Mouse (Mus musculus): ENCODE data around the gene Pex11b. TPM values are rescaled to one million over a fixed set of nuclear protein-coding genes. Genes with fewer than 3 reads are reported as not detected.

Gene Pex11b
- 23.0 TPM for polyA plus RNA-seq (2014; fragmentation: Illumina TruSeq; extraction: RNeasy Lipid Tissue Mini Kit (QIAGEN cat#74804); ENCODE audit: insufficient read depth, low read depth, low replicate concordance)

DNA sequence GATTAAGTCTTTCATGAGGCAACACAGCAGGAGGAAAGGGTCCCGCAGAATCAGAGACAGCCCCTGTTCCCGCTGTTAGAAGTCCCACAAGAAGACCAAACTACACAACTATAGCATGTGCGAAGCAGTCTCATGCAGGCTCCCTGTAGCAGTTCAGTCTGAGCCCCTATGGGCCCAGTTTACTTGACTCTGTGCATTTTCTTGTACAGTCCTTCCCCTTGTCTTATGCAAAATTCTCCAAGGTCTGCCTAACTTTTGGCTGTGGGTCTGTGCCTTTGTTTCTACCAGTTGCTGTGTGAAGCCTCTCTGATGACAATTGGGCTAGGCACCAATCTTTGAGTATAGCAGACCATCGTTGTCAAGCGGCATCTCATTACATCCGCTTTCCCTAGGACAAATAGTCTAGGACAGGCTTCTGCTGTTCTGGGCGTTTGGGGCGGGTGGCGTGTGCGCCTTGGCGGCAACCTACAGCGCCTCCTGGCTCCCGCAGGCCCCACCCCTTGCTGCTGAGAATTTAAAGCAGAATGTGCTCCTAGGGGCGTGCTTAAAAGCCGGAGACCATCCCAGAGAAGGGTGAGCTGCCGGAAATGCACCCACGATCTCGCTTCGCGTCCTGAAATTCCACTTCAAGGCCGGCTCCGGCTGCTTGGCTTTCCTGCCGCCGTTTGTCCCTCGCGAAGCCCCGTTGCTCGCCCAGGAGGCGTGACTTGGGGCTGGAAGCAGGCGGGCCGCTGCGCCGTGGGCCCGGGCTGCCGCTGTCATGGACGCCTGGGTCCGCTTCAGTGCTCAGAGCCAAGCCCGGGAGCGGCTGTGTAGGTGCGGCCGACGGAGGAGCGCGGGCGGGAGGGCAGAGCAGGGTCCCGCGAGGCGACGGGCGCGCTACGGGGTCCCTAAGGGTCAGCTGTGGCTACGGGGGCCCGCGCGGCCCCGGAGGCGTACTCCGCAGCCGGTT is at the start of gene Pex11b, which contains the start of gene Gm42957:
Gene Pex11b (plus strand): TSS at position 449 of the 952 bp plus-strand sequence.
Gene Gm42957 (plus strand): TSS at position 547 of the 952 bp plus-strand sequence.

DNA sequence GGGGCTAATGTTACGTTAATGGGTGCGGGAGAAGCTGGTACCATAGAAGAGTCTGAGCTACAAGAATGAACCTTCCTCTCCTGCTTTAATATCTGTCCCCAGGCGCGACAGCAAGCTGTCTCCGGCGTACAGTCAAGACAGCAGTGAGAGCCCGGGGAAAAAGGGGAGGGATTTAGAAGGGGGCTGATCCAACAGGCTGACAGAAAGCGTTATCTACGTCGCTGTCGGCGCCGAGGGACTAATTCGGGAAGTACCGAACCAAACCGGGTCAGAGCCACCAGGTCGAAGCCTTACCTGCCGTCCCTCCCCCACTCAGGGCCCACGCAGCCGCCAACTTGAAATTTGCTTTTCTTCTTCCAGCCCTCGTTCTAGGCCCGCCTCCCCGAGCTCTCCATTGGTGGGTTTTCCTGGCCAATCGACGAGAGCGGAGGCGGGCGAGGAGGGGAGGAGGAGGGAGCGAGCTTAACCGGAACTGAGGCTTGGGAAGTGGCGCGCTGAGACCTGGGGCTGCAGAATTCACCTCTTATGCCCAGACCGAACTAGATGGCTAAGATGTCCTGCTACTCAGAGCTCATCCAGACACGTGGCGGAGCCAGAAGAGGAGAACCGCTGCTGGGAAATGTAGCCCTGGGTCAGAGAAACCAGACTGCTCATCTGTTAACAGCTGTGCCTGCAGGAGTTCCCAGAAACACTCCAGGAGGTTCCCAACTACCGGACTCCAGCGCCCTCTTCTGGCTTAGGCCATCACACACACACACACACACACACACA is 41.2 kb upstream of the Pex11b start, which contains the start of gene Polr3gl:
Gene Polr3gl (minus strand): TSS at position 392 of the 771 bp plus-strand sequence.

DNA sequence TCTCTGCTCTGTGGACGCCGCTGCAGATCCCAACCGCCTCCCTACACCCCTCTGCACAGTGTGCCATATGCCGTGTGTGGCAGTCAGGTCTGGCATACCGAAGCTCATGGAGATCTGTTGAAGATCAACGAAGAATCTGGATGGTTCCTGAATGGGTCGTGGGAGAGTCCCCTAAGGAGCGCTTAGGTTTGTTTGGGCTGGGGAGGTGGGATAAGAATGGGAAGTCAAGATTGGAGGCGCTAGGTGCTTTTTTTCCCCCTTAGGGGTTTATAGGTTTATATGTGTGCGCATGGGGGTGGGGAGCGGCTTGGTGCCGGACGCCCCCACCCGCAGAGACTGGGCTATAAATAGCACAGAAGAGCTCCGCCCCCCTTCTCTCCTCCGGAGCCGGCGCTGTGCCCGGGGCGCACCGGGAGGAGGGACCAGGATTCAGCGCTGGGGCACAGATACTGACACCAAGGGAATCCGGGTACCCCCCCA is 38.9 kb upstream of the Pex11b start, which contains the start of gene Ankrd34a:
Gene Ankrd34a (plus strand): TSS at position 409 of the 480 bp plus-strand sequence.

DNA sequence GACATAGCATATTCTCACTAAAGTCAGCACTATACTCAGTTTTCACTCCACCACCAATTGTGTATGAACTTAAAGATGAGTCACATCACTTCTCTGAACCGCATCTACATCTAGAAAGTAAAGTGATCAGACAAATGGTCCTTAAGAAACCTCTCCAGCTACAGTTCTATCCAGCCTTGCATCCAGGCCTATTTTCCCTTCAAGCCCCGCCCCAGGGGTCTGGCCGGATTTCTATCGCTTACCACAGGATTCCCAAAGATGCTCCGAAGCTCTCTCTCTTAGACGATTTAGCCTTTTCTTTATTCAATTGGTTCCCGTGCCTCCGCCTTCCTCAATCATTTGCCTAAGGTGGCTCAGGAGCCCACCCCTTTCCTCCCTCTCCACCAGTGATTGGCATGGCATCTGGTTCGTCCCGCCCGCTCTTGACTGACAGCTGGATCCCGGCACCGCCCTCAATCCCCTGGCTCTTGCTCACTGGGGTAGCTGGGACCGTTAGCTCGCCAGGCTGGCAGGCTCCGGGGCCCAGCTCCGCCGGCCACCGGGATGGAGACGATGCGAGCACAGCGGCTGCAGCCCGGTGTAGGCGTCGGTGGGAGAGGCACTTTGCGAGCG is 34.4 kb upstream of the Pex11b start, which contains the start of gene Lix1l:
Gene Lix1l (plus strand): TSS at position 511 of the 612 bp plus-strand sequence.

GRCm38 (mm10) chr3:96629729-96630600 is 5.2 kb upstream of the Pex11b start, which contains the start of gene Rbm8a:
Rbm8a (plus strand) TSS chr3:96629933.

GRCm38 (mm10) chr3:96645018-96645649 is 10.0 kb downstream of the Pex11b start, which contains the start of gene Itga10:
Itga10 (plus strand) TSS chr3:96645584.

DNA sequence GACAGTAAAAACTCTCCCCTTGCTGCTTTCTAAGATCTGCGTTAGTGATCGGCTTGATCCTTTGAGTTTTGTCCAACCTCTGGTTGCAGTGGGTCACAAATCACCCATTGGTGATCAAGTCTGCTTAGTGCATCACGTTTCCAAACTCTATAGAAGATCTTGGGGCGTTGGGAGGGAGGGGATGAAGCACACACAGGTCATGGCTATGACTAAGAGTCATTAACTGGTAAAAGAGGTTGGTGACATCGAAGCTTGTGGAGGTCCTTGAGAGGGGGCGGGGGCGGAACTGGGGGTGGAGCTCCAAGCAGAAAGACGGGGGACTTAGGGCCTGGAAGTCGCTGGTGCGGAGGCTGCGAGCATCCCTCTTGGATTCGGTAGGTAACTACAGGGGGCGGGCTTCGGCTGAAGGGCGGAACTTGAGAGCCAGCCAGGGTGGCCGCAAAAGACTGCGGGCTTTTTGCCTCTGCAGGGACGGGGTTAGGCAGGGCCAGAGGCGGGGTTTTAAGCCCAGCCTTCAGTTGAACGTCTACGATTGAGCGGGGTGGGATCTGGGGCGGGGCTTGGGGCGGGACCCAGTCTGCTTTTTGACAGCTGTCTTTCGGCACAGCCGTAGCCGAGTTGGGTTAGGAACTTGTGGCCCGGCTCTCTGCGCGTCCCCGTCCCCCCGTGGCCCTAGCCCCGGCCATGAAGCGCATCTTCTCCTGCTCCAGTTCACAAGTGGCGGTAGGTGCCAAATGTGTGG is 34.7 kb downstream of the Pex11b start, which contains the start of gene Ankrd35:
Gene Ankrd35 (plus strand): TSS at position 405 of the 742 bp plus-strand sequence.

Other genes with a start within 250 kb of the Pex11b start
- gene BC107364, start 183.1 kb upstream of the Pex11b start, polyA plus RNA-seq (2014; fragmentation: Illumina TruSeq; extraction: RNeasy Lipid Tissue Mini Kit (QIAGEN cat#74804); ENCODE audit: insufficient read depth, low read depth, low replicate concordance): not detected
- gene Hfe2, start 110.2 kb upstream of the Pex11b start, polyA plus RNA-seq (2014; fragmentation: Illumina TruSeq; extraction: RNeasy Lipid Tissue Mini Kit (QIAGEN cat#74804); ENCODE audit: insufficient read depth, low read depth, low replicate concordance): 2.5 TPM
- gene Txnip, start 77.4 kb upstream of the Pex11b start, polyA plus RNA-seq (2014; fragmentation: Illumina TruSeq; extraction: RNeasy Lipid Tissue Mini Kit (QIAGEN cat#74804); ENCODE audit: insufficient read depth, low read depth, low replicate concordance): 694 TPM
- 0.93 TPM for gene Gm16253, start 58.4 kb upstream of the Pex11b start, polyA plus RNA-seq (2014; fragmentation: Illumina TruSeq; extraction: RNeasy Lipid Tissue Mini Kit (QIAGEN cat#74804); ENCODE audit: insufficient read depth, low read depth, low replicate concordance)
- 42.5 TPM for gene Polr3gl, start 41.2 kb upstream of the Pex11b start, polyA plus RNA-seq (2014; fragmentation: Illumina TruSeq; extraction: RNeasy Lipid Tissue Mini Kit (QIAGEN cat#74804); ENCODE audit: insufficient read depth, low read depth, low replicate concordance)
- not detected for gene Ankrd34a, start 38.7 kb upstream of the Pex11b start, polyA plus RNA-seq (2014; fragmentation: Illumina TruSeq; extraction: RNeasy Lipid Tissue Mini Kit (QIAGEN cat#74804); ENCODE audit: insufficient read depth, low read depth, low replicate concordance)
- gene Lix1l, start 34.2 kb upstream of the Pex11b start, polyA plus RNA-seq (2014; fragmentation: Illumina TruSeq; extraction: RNeasy Lipid Tissue Mini Kit (QIAGEN cat#74804); ENCODE audit: insufficient read depth, low read depth, low replicate concordance): 23.9 TPM
- 73.2 TPM for gene Rbm8a, start 5.4 kb upstream of the Pex11b start, polyA plus RNA-seq (2014; fragmentation: Illumina TruSeq; extraction: RNeasy Lipid Tissue Mini Kit (QIAGEN cat#74804); ENCODE audit: insufficient read depth, low read depth, low replicate concordance)
- not detected for gene Gm42957, start 98 bp downstream of the Pex11b start, polyA plus RNA-seq (2014; fragmentation: Illumina TruSeq; extraction: RNeasy Lipid Tissue Mini Kit (QIAGEN cat#74804); ENCODE audit: insufficient read depth, low read depth, low replicate concordance)
- gene Itga10, start 10.2 kb downstream of the Pex11b start, polyA plus RNA-seq (2014; fragmentation: Illumina TruSeq; extraction: RNeasy Lipid Tissue Mini Kit (QIAGEN cat#74804); ENCODE audit: insufficient read depth, low read depth, low replicate concordance): 0.81 TPM
- 0.77 TPM for gene Ankrd35, start 34.8 kb downstream of the Pex11b start, polyA plus RNA-seq (2014; fragmentation: Illumina TruSeq; extraction: RNeasy Lipid Tissue Mini Kit (QIAGEN cat#74804); ENCODE audit: insufficient read depth, low read depth, low replicate concordance)
- 13.8 TPM for gene Pias3, start 61.0 kb downstream of the Pex11b start, polyA plus RNA-seq (2014; fragmentation: Illumina TruSeq; extraction: RNeasy Lipid Tissue Mini Kit (QIAGEN cat#74804); ENCODE audit: insufficient read depth, low read depth, low replicate concordance)
- 3.0 TPM for gene Nudt17, start 73.2 kb downstream of the Pex11b start, polyA plus RNA-seq (2014; fragmentation: Illumina TruSeq; extraction: RNeasy Lipid Tissue Mini Kit (QIAGEN cat#74804); ENCODE audit: insufficient read depth, low read depth, low replicate concordance)
- 13.1 TPM for gene Polr3c, start 92.3 kb downstream of the Pex11b start, polyA plus RNA-seq (2014; fragmentation: Illumina TruSeq; extraction: RNeasy Lipid Tissue Mini Kit (QIAGEN cat#74804); ENCODE audit: insufficient read depth, low read depth, low replicate concordance)
- 23.2 TPM for gene Rnf115, start 92.3 kb downstream of the Pex11b start, polyA plus RNA-seq (2014; fragmentation: Illumina TruSeq; extraction: RNeasy Lipid Tissue Mini Kit (QIAGEN cat#74804); ENCODE audit: insufficient read depth, low read depth, low replicate concordance)
- gene Pdzk1, start 193.9 kb downstream of the Pex11b start, polyA plus RNA-seq (2014; fragmentation: Illumina TruSeq; extraction: RNeasy Lipid Tissue Mini Kit (QIAGEN cat#74804); ENCODE audit: insufficient read depth, low read depth, low replicate concordance): not detected
- gene Cd160, start 194.0 kb downstream of the Pex11b start, polyA plus RNA-seq (2014; fragmentation: Illumina TruSeq; extraction: RNeasy Lipid Tissue Mini Kit (QIAGEN cat#74804); ENCODE audit: insufficient read depth, low read depth, low replicate concordance): 0.87 TPM

Measured in lung, adult 10 weeks (tissue).